26 mouse cellular contexts compared by ENCODE assay signal in the genomic region with DNA sequence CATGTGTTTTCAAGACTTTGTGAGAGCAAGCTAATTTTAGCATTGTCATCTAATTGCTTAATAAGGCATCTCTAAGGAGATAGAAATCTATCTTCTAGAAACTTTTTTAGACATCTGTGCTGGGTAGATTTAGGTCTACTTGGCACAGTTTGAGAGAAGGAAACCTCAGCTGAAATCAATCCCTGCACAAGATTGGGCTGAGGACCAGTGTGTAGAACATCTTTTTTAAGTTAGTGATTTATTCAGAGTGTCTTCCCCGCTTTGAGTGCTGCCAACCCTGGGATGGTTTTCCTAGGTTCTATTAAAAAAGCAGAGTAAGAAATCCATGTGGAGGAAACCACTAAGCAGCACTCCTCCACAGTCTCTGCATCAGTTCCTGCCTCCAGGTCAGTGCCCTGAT.
"Had no signal": no experiment of that assay in that cellular context is flagged by ENCODE, and none has a peak within 500 bp of the region (broad histone marks: within the 10 kb centered on the region; RNA-seq: fewer than 3 reads in every experiment).

No protein-coding gene starts in this region.

- H3K9me3 ChIP-seq: heart, embryonic 10.5 days; heart, embryonic 12.5 days; hindbrain, embryonic 10.5 days; hindbrain, embryonic 12.5 days; intestine, embryonic 15.5 days; limb, embryonic 10.5 days; limb, embryonic 12.5 days; liver, embryonic 13.5 days had no signal

- H3K27me3 ChIP-seq: heart, embryonic 12.5 days; hindbrain, embryonic 12.5 days; intestine, embryonic 15.5 days; limb, embryonic 12.5 days; liver, embryonic 13.5 days had no signal

- H3K4me1 ChIP-seq: heart, embryonic 10.5 days; heart, embryonic 12.5 days; hindbrain, embryonic 10.5 days; hindbrain, embryonic 12.5 days; intestine, embryonic 15.5 days; limb, embryonic 10.5 days; limb, embryonic 12.5 days; liver, embryonic 13.5 days had no signal

- H3K27ac ChIP-seq: gastrocnemius, adult 2 months; heart, embryonic 10.5 days; hindbrain, embryonic 10.5 days; hindbrain, embryonic 12.5 days; hindbrain, embryonic 14.5 days; intestine, embryonic 15.5 days; layer of hippocampus, adult 2 months; limb, embryonic 10.5 days; limb, embryonic 12.5 days; liver, embryonic 13.5 days had no signal

- ATAC-seq: hindbrain, embryonic 16.5 days; inflammation-experienced regulatory T-cells, adult 6 months; intestine, embryonic 15.5 days; intestine, postnatal 0 days had no signal

- DNase-seq: gastrocnemius, adult 2 months; gastrocnemius, postnatal 10 days; gastrocnemius, postnatal 25 days; heart, adult 18-20 months; heart, postnatal 10 days; heart, postnatal 4 days; kidney, adult 18-20 months; kidney, adult 8-10 months; kidney, postnatal 10 days; kidney, postnatal 25 days; kidney, postnatal 4 days; liver; liver, embryonic 13.5 days had no signal

- H3K36me3 ChIP-seq: heart, embryonic 10.5 days; heart, embryonic 12.5 days; hindbrain, embryonic 10.5 days; hindbrain, embryonic 12.5 days; intestine, embryonic 15.5 days; limb, embryonic 10.5 days; limb, embryonic 12.5 days; liver, embryonic 13.5 days had no signal

- H3K9ac ChIP-seq: heart, embryonic 12.5 days; hindbrain, embryonic 12.5 days; hindbrain, embryonic 14.5 days; intestine, embryonic 15.5 days; limb, embryonic 12.5 days; liver, embryonic 13.5 days had no signal

- H3K4me3 ChIP-seq: gastrocnemius, adult 2 months; heart, embryonic 10.5 days; heart, embryonic 12.5 days; hindbrain, embryonic 10.5 days; hindbrain, embryonic 12.5 days; intestine, embryonic 15.5 days; layer of hippocampus, adult 2 months; limb, embryonic 10.5 days; limb, embryonic 12.5 days; liver, embryonic 13.5 days had no signal

- H3K4me2 ChIP-seq: heart, embryonic 12.5 days; hindbrain, embryonic 12.5 days; hindbrain, embryonic 14.5 days; intestine, embryonic 15.5 days; limb, embryonic 12.5 days; liver, embryonic 11.5 days; liver, embryonic 13.5 days had no signal
